Mouse (Mus musculus) lung, postnatal 0 days (tissue): ENCODE results near the gene Klkb1. TPM values are rescaled to one million over a fixed set of nuclear protein-coding genes. Genes with fewer than 3 reads are reported as not detected.
A peak's percentile ranks its signal among the peaks of the same experiment; 100 is the strongest.

ENCODE experiments used
- ATAC-seq: fragments of 200-750 bp; cut with Nextera tagmentation; 2 replicates; pipeline ENCODE4 v1.8.0; 2017; ENCODE audit warnings: moderate library complexity
- DNase-seq: peaks from one replicate; pipeline ENCODE4 v3.0.0-alpha.2; 2016; ENCODE audit warnings: low spot score
- H3K27ac ChIP-seq: fragments of 300-500 bp; sonication (generic); 2 replicates; pipeline ENCODE4 v1.5.1; 2014; ENCODE audit warnings: antibody characterized with exemption, mild to moderate bottlenecking, low read length, mixed read lengths
- H3K27me3 ChIP-seq: fragments of 300-500 bp; sonication (generic); replicated peaks from 2 replicates; pipeline ENCODE4 v1.6.1; 2014; ENCODE audit warnings: low read length, mixed read lengths; ENCODE audit not compliant: insufficient read depth
- H3K36me3 ChIP-seq: fragments of 300-500 bp; sonication (generic); 2 replicates; pipeline ENCODE4 v1.6.1; 2014; ENCODE audit warnings: low read length, mixed read lengths; ENCODE audit not compliant: insufficient read depth
- H3K4me1 ChIP-seq: fragments of 300-500 bp; sonication (generic); 2 replicates; pipeline ENCODE4 v1.6.1; 2014; ENCODE audit warnings: antibody characterized with exemption, low read depth, low read length, mixed read lengths; ENCODE audit not compliant: insufficient read depth
- H3K4me2 ChIP-seq: fragments of 300-500 bp; sonication (generic); replicated peaks from 2 replicates; pipeline ENCODE4 v1.6.1; 2014; ENCODE audit warnings: low read depth, mild to moderate bottlenecking, low read length, moderate library complexity, mixed read lengths
- H3K4me3 ChIP-seq: fragments of 300-500 bp; sonication (generic); 2 replicates; pipeline ENCODE4 v1.5.1; 2014; ENCODE audit warnings: low read depth, low read length
- H3K9ac ChIP-seq: fragments of 300-500 bp; sonication (generic); replicated peaks from 2 replicates; pipeline ENCODE4 v1.6.1; 2014; ENCODE audit warnings: low read depth, mild to moderate bottlenecking
- H3K9me3 ChIP-seq: fragments of 300-500 bp; sonication (generic); 2 replicates; pipeline ENCODE4 v1.6.1; 2016; ENCODE audit warnings: low read length, mixed read lengths
- CTCF ChIP-seq: IDR thresholded peaks from 2 replicates; pipeline ENCODE4 v1.5.1; 2016; ENCODE audit warnings: antibody characterized with exemption, mild to moderate bottlenecking
- EP300 ChIP-seq: IDR thresholded peaks from 2 replicates; pipeline ENCODE4 v1.6.1; 2016; ENCODE audit warnings: antibody characterized with exemption, mild to moderate bottlenecking, control low read depth
- WGBS: fragments of 180-500 bp; shearing (Covaris S2); extraction: QIAGEN DNeasy Blood & Tissue Kit; methylation state at CpG from one replicate; pipeline ENCODE4 v1.1.7; 2014; 5-methylcytosine and 5-hydroxymethylcytosine counted together
- polyA plus RNA-seq: library from polyadenylated mRNA; unstranded; fragments of >200 nt; fragmentation: Nextera tagmentation; extraction: Ambion mirVana; gene quantifications from 2 replicates; pipeline ENCODE4 v1.2.1, GENCODE M21; 2015

Klkb1 gene
- polyA plus RNA-seq, result 0.15 and 0.25 TPM in 2 replicates

- H3K9ac ChIP-seq, result no peak within 1 kb of the TSS
- H3K27ac ChIP-seq, result no peak within 1 kb of the TSS
- H3K4me3 ChIP-seq, result no peak within 1 kb of the TSS
- TF ChIP-seq CTCF, result no peak
- TF ChIP-seq EP300, result no peak
- no peaks in the 10 kb centered on the region for H3K9me3 ChIP-seq
- no peaks in the 10 kb centered on the region for H3K36me3 ChIP-seq
- ATAC-seq (no peak), DNase-seq (no peak)
- WGBS, result 71% methylated on average over 7 of the region's 7 CpGs
- H3K27me3 ChIP-seq, result no peaks in the 10 kb centered on the region
- no peak within 1 kb of the TSS for H3K4me2 ChIP-seq
- no peaks in the 10 kb centered on the region for H3K4me1 ChIP-seq
Measured at GRCm38 (mm10) chr8:45294687-45295086, at the start of gene Klkb1. Gene Klkb1, minus strand, starts transcription at chr8:45294859.

- DNase-seq (no peak), ATAC-seq (no peak)
- Histone ChIP-seq H3K9me3 (no peaks in the 10 kb centered on the region), H3K4me1 (no peaks in the 10 kb centered on the region), H3K36me3 (no peaks in the 10 kb centered on the region), H3K4me3 (no peak overlapping the region), H3K27me3 (no peaks in the 10 kb centered on the region), H3K4me2 (no peak overlapping the region), H3K9ac (no peak overlapping the region), H3K27ac (no peak overlapping the region)
- WGBS, result 88% methylated on average over 8 of the region's 8 CpGs
- TF ChIP-seq CTCF (no peak), EP300 (no peak)
Measured at GRCm38 (mm10) chr8:45344298-45344697, 49.6 kb upstream of the Klkb1 start.

DNA sequence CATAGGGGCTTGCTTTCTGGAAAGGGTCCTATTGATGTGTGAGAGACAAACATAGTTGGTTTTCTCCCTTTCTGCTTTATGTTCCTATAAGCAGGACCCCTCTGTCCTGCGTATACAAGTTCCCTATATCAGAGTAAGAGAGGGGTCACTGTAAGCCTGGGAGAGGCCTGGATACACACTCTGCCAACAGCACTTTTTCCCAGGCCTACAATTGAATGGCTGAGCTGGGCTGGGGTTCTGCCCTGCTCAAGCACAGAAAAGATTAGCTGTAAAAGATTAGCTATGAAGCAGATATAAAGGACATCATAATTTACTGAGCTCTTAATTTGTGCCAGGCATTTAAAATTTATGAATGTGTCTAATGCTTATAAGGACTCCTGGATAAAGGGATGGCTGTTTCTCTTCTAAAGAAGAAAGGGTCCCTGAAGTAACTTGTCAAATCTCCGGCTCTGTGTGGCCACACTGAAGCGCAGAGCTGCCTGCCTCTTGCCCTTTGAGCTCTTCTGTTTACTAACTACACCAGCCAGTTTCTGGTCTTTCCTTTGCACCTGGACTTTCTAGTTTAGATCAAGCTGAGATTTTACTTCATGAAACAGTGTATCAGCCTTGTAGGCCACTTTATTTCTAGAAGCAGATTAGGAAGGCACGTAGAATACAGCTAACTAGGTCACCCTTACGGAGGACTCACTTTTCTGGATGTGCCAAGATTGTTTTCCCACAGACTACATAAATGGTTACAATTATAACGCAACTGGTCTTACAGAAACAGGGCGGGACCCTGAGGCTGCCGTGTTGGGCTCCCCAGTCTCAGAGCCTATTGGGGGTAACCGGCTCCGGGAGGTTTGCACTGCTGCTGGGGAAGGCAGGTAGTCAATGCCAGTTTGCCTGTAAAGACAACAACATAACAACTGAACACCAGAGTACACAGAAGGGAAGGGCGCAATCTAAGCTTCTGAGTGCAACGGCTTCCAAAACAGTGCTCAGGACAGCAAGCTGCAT lies 47.3 kb upstream of the Klkb1 start:
- ATAC-seq, result no peak
- 87% methylated on average over 12 of the region's 12 CpGs for WGBS
- Histone ChIP-seq H3K27ac (no peak overlapping the region), H3K36me3 (no peaks in the 10 kb centered on the region), H3K9me3 (no peaks in the 10 kb centered on the region), H3K9ac (no peak overlapping the region), H3K4me3 (no peak overlapping the region), H3K27me3 (no peaks in the 10 kb centered on the region), H3K4me1 (no peaks in the 10 kb centered on the region), H3K4me2 (no peak overlapping the region)
- TF ChIP-seq EP300 (no peak), CTCF (no peak)
- no peak for DNase-seq

GRCm38 (mm10) chr8:45333493-45333892 lies 38.8 kb upstream of the Klkb1 start:
- Histone ChIP-seq H3K27ac (peak overlapping the region; percentile 70), H3K4me2 (peak overlapping the region; percentile 93), H3K4me1 (no peaks in the 10 kb centered on the region), H3K4me3 (peak overlapping the region; percentile 63), H3K9me3 (no peaks in the 10 kb centered on the region), H3K9ac (peak overlapping the region; percentile 37; the same call in 1 of the 2 replicates), H3K27me3 (no peaks in the 10 kb centered on the region), H3K36me3 (no peaks in the 10 kb centered on the region)
- peak; percentile 49 for DNase-seq
- no peak for TF ChIP-seq EP300
- no peak for TF ChIP-seq CTCF
- ATAC-seq, result peak; percentile 63
- 4% methylated on average over 8 of the region's 8 CpGs for WGBS

- TF ChIP-seq CTCF, result no peak
- 0 out of 2 replicates have a peak, but pooled peaks have one; percentile 18 for TF ChIP-seq EP300
- Histone ChIP-seq H3K36me3 (no peaks in the 10 kb centered on the region), H3K4me1 (no peaks in the 10 kb centered on the region), H3K4me3 (peak within 1 kb of the TSS; percentile 63), H3K27me3 (no peaks in the 10 kb centered on the region), H3K9me3 (no peaks in the 10 kb centered on the region), H3K9ac (peak within 1 kb of the TSS; percentile 37), H3K27ac (peak within 1 kb of the TSS; percentile 70), H3K4me2 (peak within 1 kb of the TSS; percentile 93)
- ATAC-seq (peak; percentile 89), DNase-seq (peak; percentile 91)
- under 1% methylated on average over 41 of the region's 44 CpGs for WGBS
Measured at GRCm38 (mm10) chr8:45332685-45333409, 38.2 kb upstream of the Klkb1 start, which contains the start of gene Cyp4v3. Gene Cyp4v3, minus strand, starts transcription at chr8:45333216.

- Histone ChIP-seq H3K4me3 (no peak overlapping the region), H3K27ac (no peak overlapping the region), H3K36me3 (no peaks in the 10 kb centered on the region), H3K27me3 (no peaks in the 10 kb centered on the region), H3K4me1 (no peaks in the 10 kb centered on the region), H3K4me2 (no peak overlapping the region), H3K9ac (no peak overlapping the region), H3K9me3 (no peaks in the 10 kb centered on the region)
- ATAC-seq (no peak), DNase-seq (no peak)
- WGBS, result 57% methylated on average over 3 of the region's 3 CpGs
- TF ChIP-seq EP300, result no peak
- no peak for TF ChIP-seq CTCF
Measured at GRCm38 (mm10) chr8:45330856-45331255, 36.2 kb upstream of the Klkb1 start.
